Mouse (Mus musculus) skeletal muscle tissue, adult 2 months (tissue): ENCODE results near the gene Nuak2.
A peak's percentile ranks its signal among the peaks of the same experiment; 100 is the strongest.
"Not testable (repeated sequence)": the region's sequence is repeated elsewhere in the genome, so short reads cannot be mapped to it uniquely, and the experiment has no call there.

Experiments used
- DNase-seq: peaks from one replicate; pipeline ENCODE4 v3.0.0-alpha.2; 2012; ENCODE audit warnings: low read depth, low spot score

The Nuak2 gene

GRCm38 (mm10) chr1:132327477-132327876 lies 11.6 kb downstream of the Nuak2 start:
- no peak for DNase-seq

GRCm38 (mm10) chr1:132328565-132328964 lies 12.6 kb downstream of the Nuak2 start:
- no peak for DNase-seq

- DNase-seq = no peak
Measured at GRCm38 (mm10) chr1:132329656-132330055, 13.7 kb downstream of the Nuak2 start.

GRCm38 (mm10) chr1:132330397-132330796 lies 14.5 kb downstream of the Nuak2 start:
- DNase-seq = no peak

GRCm38 (mm10) chr1:132331283-132331682 lies 15.4 kb downstream of the Nuak2 start:
- no peak for DNase-seq

GRCm38 (mm10) chr1:132333201-132333600 lies 17.3 kb downstream of the Nuak2 start:
- DNase-seq = no peak

GRCm38 (mm10) chr1:132333675-132334141 lies 17.8 kb downstream of the Nuak2 start:
- DNase-seq = peak; percentile 65

- no peak for DNase-seq
Measured at GRCm38 (mm10) chr1:132334178-132334801, 18.4 kb downstream of the Nuak2 start.

- peak; percentile 53 for DNase-seq
Measured at GRCm38 (mm10) chr1:132335378-132335965, 19.5 kb downstream of the Nuak2 start.

- DNase-seq = no peak
Measured at GRCm38 (mm10) chr1:132336921-132337320, 21.0 kb downstream of the Nuak2 start.

- no peak for DNase-seq
Measured at GRCm38 (mm10) chr1:132338027-132338660, 22.2 kb downstream of the Nuak2 start.

- peak; percentile 82 for DNase-seq
Measured at GRCm38 (mm10) chr1:132341731-132342501, 26.0 kb downstream of the Nuak2 start.

GRCm38 (mm10) chr1:132342518-132342917 lies 26.6 kb downstream of the Nuak2 start:
- no peak for DNase-seq

GRCm38 (mm10) chr1:132343191-132343590 lies 27.3 kb downstream of the Nuak2 start:
- no peak for DNase-seq

GRCm38 (mm10) chr1:132343656-132344055 lies 27.7 kb downstream of the Nuak2 start:
- no peak for DNase-seq

GRCm38 (mm10) chr1:132345514-132345913 lies 29.6 kb downstream of the Nuak2 start:
- DNase-seq = no peak

- peak; percentile 75 for DNase-seq
Measured at GRCm38 (mm10) chr1:132346134-132346851, 30.4 kb downstream of the Nuak2 start.

- no peak for DNase-seq
Measured at GRCm38 (mm10) chr1:132346951-132347350, 31.0 kb downstream of the Nuak2 start.

GRCm38 (mm10) chr1:132348401-132348800 lies 32.5 kb downstream of the Nuak2 start:
- no peak for DNase-seq

- not testable (repeated sequence) for DNase-seq
Measured at GRCm38 (mm10) chr1:132349049-132349448, 33.1 kb downstream of the Nuak2 start.

GRCm38 (mm10) chr1:132349601-132350000 lies 33.7 kb downstream of the Nuak2 start:
- DNase-seq = not testable (repeated sequence)
